Mouse (Mus musculus) thymus, postnatal 4 days (tissue): ENCODE measurements at regions not wholly inside any gene's neighbourhood (a gene's known extent, or its start where the extent isn't known, plus 50 kb on each side); places are given as distances from the start of the nearest gene placed in this dataset.
"Not testable (repeated sequence)": the region's sequence is repeated elsewhere in the genome, so short reads cannot be mapped to it uniquely, and the experiment has no call there.

ENCODE experiments used
- DNase-seq: peaks from one replicate; pipeline ENCODE4 v3.0.0; 2021

- DNase-seq: no peak
Observed at GRCm38 (mm10) chrX:129546016-129546415, 203.5 kb upstream of the Diaph2 start.

GRCm38 (mm10) chrX:129547606-129548005, 201.9 kb upstream of the Diaph2 start:
- peak; percentile 10 for DNase-seq

- no peak for DNase-seq
Observed at GRCm38 (mm10) chrX:129556001-129556400, 193.5 kb upstream of the Diaph2 start.

DNA sequence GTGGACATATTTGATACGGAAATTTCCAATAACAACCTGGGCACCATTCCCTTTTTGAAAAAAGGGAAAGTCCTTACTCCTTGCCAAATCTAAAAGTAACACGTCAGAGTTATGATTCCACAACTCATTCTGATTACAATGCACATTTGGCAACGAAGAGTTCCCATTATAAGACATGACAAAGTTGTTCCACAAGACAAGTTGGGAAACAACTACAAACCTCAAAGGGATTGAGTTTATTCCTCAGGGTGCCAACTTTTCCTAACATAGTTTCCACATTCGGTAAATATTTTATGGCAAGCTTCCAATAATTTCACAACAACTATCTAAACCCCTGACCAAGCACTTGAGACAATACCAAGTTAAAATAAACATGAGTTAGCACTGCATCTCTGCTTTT, 150.1 kb upstream of the Diaph2 start:
- no peak for DNase-seq

- no peak for DNase-seq
Observed at GRCm38 (mm10) chrX:129607842-129608241, 141.7 kb upstream of the Diaph2 start.

DNA sequence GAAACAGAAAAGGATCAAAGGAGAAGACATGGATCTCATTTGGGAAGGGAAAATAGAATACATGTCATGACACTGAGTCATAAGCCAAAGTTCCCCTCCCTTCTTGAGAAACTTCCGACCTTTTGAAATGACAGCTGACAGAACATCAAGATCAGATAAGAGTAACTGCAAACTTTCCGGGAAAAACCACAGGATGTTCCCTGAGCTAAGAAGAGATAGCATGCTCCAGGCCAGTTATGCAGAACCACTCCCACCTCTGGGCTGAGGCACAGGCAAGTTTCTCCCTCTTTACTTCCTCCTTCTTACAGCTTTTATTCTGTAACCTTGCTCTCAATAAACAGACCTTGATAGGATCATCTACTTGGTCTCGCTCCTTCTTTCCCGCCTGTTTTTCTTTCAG, 138.0 kb upstream of the Diaph2 start:
- not testable (repeated sequence) for DNase-seq

- no peak for DNase-seq
Observed at GRCm38 (mm10) chrX:129637016-129637415, 112.5 kb upstream of the Diaph2 start.

GRCm38 (mm10) chrX:129645106-129645505, 104.4 kb upstream of the Diaph2 start:
- DNase-seq: no peak

DNA sequence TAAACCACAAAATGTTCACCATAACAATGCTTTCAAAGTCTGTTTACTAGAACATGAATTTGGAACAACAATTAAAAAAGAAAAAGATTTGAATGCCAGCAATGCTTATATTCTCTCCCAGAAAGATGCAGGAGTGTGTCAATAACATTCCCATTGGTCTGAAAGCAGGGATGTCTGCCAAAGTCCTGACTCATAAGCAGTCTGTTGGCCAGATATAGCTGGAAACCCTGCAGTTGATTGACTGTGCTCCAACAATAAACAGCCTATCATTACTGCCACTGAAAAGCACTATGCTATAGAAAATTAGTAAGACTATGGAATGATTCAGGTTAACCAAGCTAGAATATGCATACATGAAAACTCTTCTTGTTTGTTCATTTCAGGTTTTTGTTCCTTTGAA, 92.6 kb upstream of the Diaph2 start:
- DNase-seq: no peak

DNA sequence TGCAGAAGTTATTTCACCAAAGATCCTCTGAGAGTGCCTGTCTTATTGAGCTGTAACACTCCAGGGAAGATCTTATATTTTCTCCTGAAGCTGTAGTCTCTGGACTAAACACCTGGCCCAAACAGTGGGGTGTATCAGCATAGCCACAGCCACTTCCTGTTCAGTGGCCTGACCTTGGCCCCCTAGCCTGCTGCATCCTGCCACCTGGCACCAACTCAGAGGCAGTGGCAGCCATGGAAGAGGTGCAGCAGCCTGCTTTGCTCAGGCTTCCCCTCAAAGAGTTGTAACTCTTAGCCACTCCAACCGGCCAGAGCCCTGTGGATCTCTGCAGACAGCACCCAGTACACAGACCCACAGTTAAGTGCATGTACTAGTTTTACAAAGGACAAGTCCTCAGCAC, 58.9 kb upstream of the Diaph2 start:
- peak; percentile 56 for DNase-seq
